Mouse (Mus musculus): Measurements from ENCODE around the gene Prss45. TPM values are rescaled to one million over a fixed set of nuclear protein-coding genes. Genes with fewer than 3 reads are reported as not detected.

The Prss45 gene
- polyA plus RNA-seq, 1 experiment = not detected

GRCm38 (mm10) chr9:110890026-110890783 lies 55.8 kb downstream of the Prss45 start:
- Histone ChIP-seq H3ac (ENCODE audit: control insufficient read depth, insufficient read length, low read depth) (no peak overlapping the region), H3K27me3 (ENCODE audit: control insufficient read depth, insufficient read depth, insufficient read length) (no peaks in the 10 kb centered on the region), H3K4me3 (ENCODE audit: insufficient read depth, poor library complexity, severe bottlenecking) (no peak overlapping the region), H3K36me3 (ENCODE audit: control insufficient read depth, insufficient read depth) (no peaks in the 10 kb centered on the region), H3K79me3 (ENCODE audit: low read depth) (no peaks in the 10 kb centered on the region), H3K79me2 (ENCODE audit: control insufficient read depth, insufficient read depth) (no peaks in the 10 kb centered on the region)
- TF ChIP-seq MAX (IDR thresholded peaks at IDR 0.05) (no peak), MYOD1 (IDR thresholded peaks at IDR 0.05; ENCODE audit: control insufficient read depth, insufficient read length, low read depth) (no peak), MYOG (IDR thresholded peaks at IDR 0.05; ENCODE audit: control insufficient read depth, extremely low read depth, insufficient read length) (no peak), USF1 (IDR thresholded peaks at IDR 0.05; ENCODE audit: low read depth) (no peak), FOSL1 (IDR thresholded peaks at IDR 0.05; ENCODE audit: insufficient read depth, low read length, poor library complexity, severe bottlenecking) (no peak), CTCF (IDR thresholded peaks at IDR 0.05; ENCODE audit: control insufficient read depth, insufficient read depth, insufficient read length) (no peak), CEBPB (IDR thresholded peaks at IDR 0.05; ENCODE audit: low read depth) (no peak)

Other genes with a start within 250 kb of the Prss45 start
- 87.7 TPM for gene Nradd, start 210.1 kb upstream of the Prss45 start, polyA plus RNA-seq (2012; fragmentation: generic; extraction: Trizol)
- 3.3 TPM for gene Nbeal2, start 180.4 kb upstream of the Prss45 start, polyA plus RNA-seq (2012; fragmentation: generic; extraction: Trizol)
- 86.7 TPM for gene Ccdc12, start 178.1 kb upstream of the Prss45 start, polyA plus RNA-seq (2012; fragmentation: generic; extraction: Trizol)
- gene Myl3, start 92.7 kb upstream of the Prss45 start, polyA plus RNA-seq (2012; fragmentation: generic; extraction: Trizol) = not detected
- gene Pth1r, start 87.4 kb upstream of the Prss45 start, polyA plus RNA-seq (2012; fragmentation: generic; extraction: Trizol) = 0.12 TPM
- not detected for gene Prss42, start 36.4 kb upstream of the Prss45 start, polyA plus RNA-seq (2012; fragmentation: generic; extraction: Trizol)
- gene Prss44, start 20.6 kb upstream of the Prss45 start, polyA plus RNA-seq (2012; fragmentation: generic; extraction: Trizol) = not detected
- not detected for gene Prss43, start 7.9 kb upstream of the Prss45 start, polyA plus RNA-seq (2012; fragmentation: generic; extraction: Trizol)
- gene Prss46, start 9.9 kb downstream of the Prss45 start, polyA plus RNA-seq (2012; fragmentation: generic; extraction: Trizol) = 0.12 TPM
- 0.04 TPM for gene Prss50, start 23.4 kb downstream of the Prss45 start, polyA plus RNA-seq (2012; fragmentation: generic; extraction: Trizol)
- 2.6 TPM for gene Als2cl, start 45.3 kb downstream of the Prss45 start, polyA plus RNA-seq (2012; fragmentation: generic; extraction: Trizol)
- gene Tmie, start 45.5 kb downstream of the Prss45 start, polyA plus RNA-seq (2012; fragmentation: generic; extraction: Trizol) = not detected
- not detected for gene Fam240a, start 82.3 kb downstream of the Prss45 start, polyA plus RNA-seq (2012; fragmentation: generic; extraction: Trizol)
- not detected for gene Tdgf1, start 111.6 kb downstream of the Prss45 start, polyA plus RNA-seq (2012; fragmentation: generic; extraction: Trizol)
- gene Lrrc2, start 117.0 kb downstream of the Prss45 start, polyA plus RNA-seq (2012; fragmentation: generic; extraction: Trizol) = 0.01 TPM
- not detected for gene Rtp3, start 156.0 kb downstream of the Prss45 start, polyA plus RNA-seq (2012; fragmentation: generic; extraction: Trizol)
- not detected for gene Ltf, start 184.7 kb downstream of the Prss45 start, polyA plus RNA-seq (2012; fragmentation: generic; extraction: Trizol)
- gene Ccrl2, start 222.9 kb downstream of the Prss45 start, polyA plus RNA-seq (2012; fragmentation: generic; extraction: Trizol) = not detected

Measured in C2C12 (cell line).